Comparison of ENCODE assay signal across 23 mouse cellular contexts in the genomic region with DNA sequence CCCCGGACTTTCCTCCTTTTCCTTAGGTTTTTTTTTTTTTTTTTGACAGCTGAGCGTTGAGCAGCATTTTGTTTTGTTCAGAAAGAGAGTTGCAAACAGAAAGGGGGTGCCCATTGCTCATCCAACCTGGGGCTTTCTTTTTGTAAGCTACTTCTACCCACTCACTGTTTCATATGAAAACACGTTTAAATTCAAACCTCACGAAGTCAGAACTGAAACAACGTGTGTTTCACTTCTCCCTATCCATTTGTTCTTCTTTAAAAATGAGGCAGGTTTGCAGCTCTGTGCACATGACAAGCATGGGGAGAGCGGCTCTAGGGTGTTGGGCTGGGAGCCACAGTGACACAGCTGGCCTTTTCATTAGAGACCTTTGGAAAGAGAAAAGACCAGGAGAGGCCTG. TPM values are rescaled to one million over a fixed set of nuclear protein-coding genes. Genes with fewer than 3 reads are reported as not detected.
DNase-seq lines count a peak whose midpoint lies in the region; ATAC-seq and TF ChIP-seq lines count a peak whose summit lies in the region.
"Had no signal": no experiment of that assay in that cellular context is flagged by ENCODE, and none has a peak within 500 bp of the region (broad histone marks: within the 10 kb centered on the region; RNA-seq: fewer than 3 reads in every experiment).

No protein-coding gene starts in this region.

- peaks cover 9% of the 10 kb centered on the region for H3K4me1 ChIP-seq in heart, embryonic 12.5 days (replicated peaks)
- H3K4me1 ChIP-seq in bone marrow macrophage, adult 2 months (ENCODE audit: control insufficient read depth, insufficient read depth, low read length), result peaks cover 34% of the 10 kb centered on the region
- H3K4me1 ChIP-seq in hindbrain, embryonic 14.5 days (replicated peaks; ENCODE audit: control insufficient read depth, insufficient read depth, low read length), result no peaks in the 10 kb centered on the region
- H3K4me1 ChIP-seq: hindbrain, embryonic 12.5 days; stomach, embryonic 15.5 days had no signal

- no peaks in the 10 kb centered on the region for H3K36me3 ChIP-seq in heart, embryonic 12.5 days
- H3K36me3 ChIP-seq in hindbrain, embryonic 14.5 days (replicated peaks; ENCODE audit: control insufficient read depth, insufficient read depth), result no peaks in the 10 kb centered on the region
- H3K36me3 ChIP-seq: hindbrain, embryonic 12.5 days; stomach, embryonic 15.5 days had no signal

- no peak for TF ChIP-seq CTCF in bone marrow macrophage, adult 2 months (IDR thresholded peaks at IDR 0.05; ENCODE audit: low read depth, low read length)

- DNase-seq in heart, adult 8-10 months (ENCODE audit: low spot score), result peak; percentile 40
- peak; percentile 59 for DNase-seq in A20 (ENCODE audit: low read depth, low spot score)
- no peak for DNase-seq in hindbrain, embryonic 14.5 days (ENCODE audit: low spot score)
- no peak for DNase-seq in kidney, postnatal 14 days
- no peak for DNase-seq in left cerebral cortex, postnatal 10 days (ENCODE audit: extremely low spot score in 1 of 2, low spot score in 2 of 2)
- DNase-seq: adrenal gland, adult 2 months; cerebellum, adult 11-12 months; cerebellum, postnatal 14 days; embryo, embryonic 11 days; kidney, adult 2 months; kidney, postnatal 10 days; left cerebral cortex, postnatal 4 days; liver; retina, postnatal 1 day had no signal

- no peak overlapping the region for H3K27ac ChIP-seq in heart, embryonic 12.5 days (ENCODE audit: poor library complexity, severe bottlenecking)
- H3K27ac ChIP-seq in bone marrow macrophage, adult 2 months (ENCODE audit: insufficient read depth, low read depth, low read length), result 0 out of 2 replicates have a peak overlapping the region, but pooled peaks have one; percentile 10
- H3K27ac ChIP-seq in hindbrain, embryonic 14.5 days, result no peak overlapping the region
- H3K27ac ChIP-seq: hindbrain, embryonic 12.5 days; stomach, embryonic 15.5 days had no signal

- no peak overlapping the region for H3K9ac ChIP-seq in heart, embryonic 12.5 days
- no peak overlapping the region for H3K9ac ChIP-seq in hindbrain, embryonic 14.5 days
- H3K9ac ChIP-seq: hindbrain, embryonic 12.5 days; stomach, embryonic 15.5 days had no signal

- no peaks in the 10 kb centered on the region for H3K27me3 ChIP-seq in heart, embryonic 12.5 days (replicated peaks)
- H3K27me3 ChIP-seq in hindbrain, embryonic 14.5 days (ENCODE audit: control insufficient read depth, insufficient read depth, low read length), result peaks cover 26% of the 10 kb centered on the region; the same call in 1 of the 2 replicates
- H3K27me3 ChIP-seq: stomach, embryonic 15.5 days had no signal

- TF ChIP-seq POLR2A in bone marrow macrophage, adult 2 months (IDR thresholded peaks at IDR 0.05; ENCODE audit: borderline replicate concordance, low read depth, low read length), result no peak

- H3K4me2 ChIP-seq in heart, embryonic 12.5 days, result no peak overlapping the region
- H3K4me2 ChIP-seq in hindbrain, embryonic 14.5 days (replicated peaks), result no peak overlapping the region
- H3K4me2 ChIP-seq: hindbrain, embryonic 12.5 days; stomach, embryonic 15.5 days had no signal

- no peaks in the 10 kb centered on the region for H3K9me3 ChIP-seq in heart, embryonic 12.5 days (replicated peaks)
- no peaks in the 10 kb centered on the region for H3K9me3 ChIP-seq in hindbrain, embryonic 14.5 days (ENCODE audit: control insufficient read depth, low read length)
- H3K9me3 ChIP-seq: hindbrain, embryonic 12.5 days; stomach, embryonic 15.5 days had no signal

- no peak for ATAC-seq in heart, embryonic 12.5 days (ENCODE audit: insufficient number of reproducible peaks, low FRiP score)
- peak; percentile 41; the same call in 1 of the 2 replicates for ATAC-seq in megakaryocyte, adult 5-6 weeks (ENCODE audit: poor library complexity, severe bottlenecking)
- no peak for ATAC-seq in hindbrain, embryonic 14.5 days (ENCODE audit: low FRiP score)
- ATAC-seq: forebrain, embryonic 16.5 days; inflammation-experienced regulatory T-cells, adult 6 months; lung, postnatal 0 days; midbrain, embryonic 16.5 days had no signal

- WGBS in heart, embryonic 12.5 days, result 79% methylated on average over 6 of the region's 6 CpGs
- 83% methylated on average over 6 of the region's 6 CpGs for WGBS in hindbrain, embryonic 14.5 days

- intact Hi-C loops in left cerebral cortex, postnatal 10 days (cut with DNase I), result no loop called here

- H3K4me3 ChIP-seq in heart, embryonic 12.5 days, result no peak overlapping the region
- no peak overlapping the region for H3K4me3 ChIP-seq in bone marrow macrophage, adult 2 months (ENCODE audit: insufficient read depth, low read length)
- no peak overlapping the region for H3K4me3 ChIP-seq in hindbrain, embryonic 14.5 days (replicated peaks; ENCODE audit: low read length)
- H3K4me3 ChIP-seq: hindbrain, embryonic 12.5 days; stomach, embryonic 15.5 days had no signal

RNA-seq across cellular contexts. Expression of a gene that starts 33.8 kb away (rescaled TPM):
- 100 to 1,000 TPM; 419 to 623 (median 536) TPM for total RNA-seq in heart, adult 8-10 months (2022)
- polyA plus RNA-seq in heart, embryonic 12.5 days (2016; fragmentation: Nextera tagmentation; extraction: Ambion mirVana), result 3,404 and 3,505 TPM in 2 replicates
- polyA plus RNA-seq in bone marrow macrophage, adult 2 months (2012; ENCODE audit: insufficient read depth, insufficient read length, missing spikeins), result 12,467 and 14,564 TPM in 2 replicates
- total RNA-seq in megakaryocyte, adult 5-6 weeks (2015), result 11,237 and 11,623 TPM in 2 replicates
- 5,986 and 6,405 TPM in 2 replicates for total RNA-seq in megakaryocyte, adult 5-6 weeks (2017)
- 4,629 and 5,303 TPM in 2 replicates for polyA plus RNA-seq in hindbrain, embryonic 14.5 days (2014; fragmentation: Nextera tagmentation; extraction: Ambion mirVana)
- 1,000 to 10,000 TPM; 1,429 to 1,477 TPM for total RNA-seq in left cerebral cortex, postnatal 10 days (2021)

Comparison
In these comparisons a context has a peak if more than half of its experiments do, and no peak if none do; other contexts are left out.
1. DNase-seq: peak in heart, adult 8-10 months (single experiment) and A20 (single experiment); none in hindbrain, embryonic 14.5 days (single experiment), kidney, postnatal 14 days (single experiment) and left cerebral cortex, postnatal 10 days (0 of 2).
2. RNA of a gene that starts 33.8 kb away (total RNA-seq): 5,986 to 11,623 TPM in megakaryocyte, adult 5-6 weeks; 1,429 to 1,477 TPM in left cerebral cortex, postnatal 10 days and 419 to 623 TPM in heart, adult 8-10 months; every median in the first group is over 4 times any median in the second.